Mouse (Mus musculus) cortical plate, adult 2 months (tissue): ENCODE measurements around the gene Camta1.

Source experiments
- CTCF ChIP-seq: fragments of 200-500 bp; IDR thresholded peaks from 2 replicates; pipeline ENCODE4 v1.5.1; 2011; ENCODE audit warnings: mild to moderate bottlenecking, control low read depth, low read length; ENCODE audit not compliant: insufficient read depth; ENCODE audit errors: extremely low read depth
- POLR2A ChIP-seq: fragments of 200-500 bp; IDR thresholded peaks from 2 replicates; pipeline ENCODE4 v1.6.1; 2011; ENCODE audit warnings: mild to moderate bottlenecking, low read length, control low read depth; ENCODE audit not compliant: insufficient read depth; ENCODE audit errors: extremely low read depth

- TF ChIP-seq CTCF (no peak), POLR2A (no peak)
Measured at GRCm38 (mm10) chr4:151593042-151593441, 268.6 kb downstream of the Camta1 start.
